In genomic region chr11:28853102-28853800, GRCm38 (mm10) we compare ENCODE assay signal across 9 mouse cellular contexts. TPM values are rescaled to one million over a fixed set of nuclear protein-coding genes. Genes with fewer than 3 reads are reported as not detected.
DNase-seq lines count a peak whose midpoint lies in the region; ATAC-seq lines count a peak whose summit lies in the region.
"Had no signal": no experiment of that assay in that cellular context is flagged by ENCODE, and none has a peak within 500 bp of the region (broad histone marks: within the 10 kb centered on the region; RNA-seq: fewer than 3 reads in every experiment).

Gene Efemp1, plus strand, starts transcription at chr11:28853204.

- no peaks in the 10 kb centered on the region for H3K36me3 ChIP-seq in hindbrain, embryonic 13.5 days

- H3K9me3 ChIP-seq in hindbrain, embryonic 13.5 days, result no peaks in the 10 kb centered on the region

- no peak within 1 kb of the TSS for H3K27ac ChIP-seq in hindbrain, embryonic 13.5 days

- peaks cover 32% of the 10 kb centered on the region for H3K27me3 ChIP-seq in hindbrain, embryonic 13.5 days

- peak within 1 kb of the TSS; percentile 63; the same call in 1 of the 2 replicates for H3K9ac ChIP-seq in hindbrain, embryonic 13.5 days

- WGBS in hindbrain, embryonic 13.5 days, result 2% methylated on average over 30 of the region's 30 CpGs

- peak within 1 kb of the TSS; percentile 84 for H3K4me2 ChIP-seq in hindbrain, embryonic 13.5 days

- H3K4me1 ChIP-seq in hindbrain, embryonic 13.5 days (replicated peaks), result peaks cover 10% of the 10 kb centered on the region

- ATAC-seq in hindbrain, embryonic 13.5 days (ENCODE audit: low FRiP score), result peak; percentile 65; the same call in 1 of the 2 replicates

- DNase-seq in thymus, postnatal 4 days, result peak; percentile 4
- no peak for DNase-seq in thymus, postnatal 14 days
- peak; percentile 16 to 17 for DNase-seq in frontal cortex, postnatal 36 days (ENCODE audit: low spot score in 2 of 2)
- DNase-seq in layer of hippocampus, postnatal 36 days, result peak; percentile 10
- peak; percentile 51 for DNase-seq in lung, postnatal 10 days
- DNase-seq in right cerebral cortex, adult 2 months (ENCODE audit: low spot score in 2 of 2), result peak; percentile 15 to 18
- DNase-seq in thymus, postnatal 0 days (ENCODE audit: low spot score), result no peak

- H3K4me3 ChIP-seq in hindbrain, embryonic 13.5 days, result peak within 1 kb of the TSS; percentile 45

RNA-seq across cellular contexts. Expression of gene Efemp1, which starts in this region (rescaled TPM):
- 3.2 and 6.2 TPM in 2 replicates for polyA plus RNA-seq in hindbrain, embryonic 13.5 days (2015; fragmentation: Nextera tagmentation; extraction: Ambion mirVana)
- 1 to 10 TPM; 6.4 to 8.2 TPM for total RNA-seq in layer of hippocampus, postnatal 36 days (2021)
- polyA plus RNA-seq in thymus, postnatal 0 days (2015; fragmentation: Nextera tagmentation; extraction: Ambion mirVana), result 4.4 and 5.8 TPM in 2 replicates
- total RNA-seq: MEL had no signal

Comparison
In these comparisons a context has a peak if more than half of its experiments do, and no peak if none do; other contexts are left out.
1. DNase-seq: peak in thymus, postnatal 4 days (single experiment), frontal cortex, postnatal 36 days (2 of 2), layer of hippocampus, postnatal 36 days (2 of 2), lung, postnatal 10 days (single experiment) and right cerebral cortex, adult 2 months (2 of 2); none in thymus, postnatal 14 days (single experiment) and thymus, postnatal 0 days (single experiment).